Mouse (Mus musculus) myocyte (in vitro differentiated cells): ENCODE data around the gene B430306N03Rik. TPM values are rescaled to one million over a fixed set of nuclear protein-coding genes. Genes with fewer than 3 reads are reported as not detected.

ENCODE experiments used
- H3K27me3 ChIP-seq: one replicate; pipeline ENCODE4 v1.6.1; 2011; ENCODE audit not compliant: control insufficient read depth, insufficient read depth, insufficient read length
- H3K36me3 ChIP-seq: one replicate; pipeline ENCODE4 v1.6.1; 2011; ENCODE audit not compliant: control insufficient read depth, insufficient read depth
- H3K4me2 ChIP-seq: one replicate; pipeline ENCODE4 v1.6.1; 2011; ENCODE audit warnings: low read depth, control low read depth
- H3K4me3 ChIP-seq: one replicate; pipeline ENCODE4 v1.5.1; 2011; ENCODE audit warnings: mild to moderate bottlenecking, control low read depth, moderate library complexity
- H3K79me2 ChIP-seq: one replicate; pipeline ENCODE4 v1.6.1; 2011; ENCODE audit not compliant: control insufficient read depth, insufficient read depth
- H3ac ChIP-seq: one replicate; pipeline ENCODE4 v1.6.1; 2011; ENCODE audit not compliant: control insufficient read depth, insufficient read length
- CEBPB ChIP-seq: IDR thresholded peaks from 2 replicates; pipeline ENCODE4 v1.6.1; 2011; ENCODE audit warnings: mild to moderate bottlenecking, moderate library complexity; ENCODE audit not compliant: poor library complexity, insufficient read depth, severe bottlenecking
- E2F4 ChIP-seq: IDR thresholded peaks from one replicate; pipeline ENCODE4 v1.6.1; 2011; ENCODE audit warnings: mild to moderate bottlenecking, control low read depth, moderate library complexity; ENCODE audit not compliant: insufficient read depth
- MAX ChIP-seq: IDR thresholded peaks from one replicate; pipeline ENCODE4 v1.6.1; 2011; ENCODE audit warnings: low read depth, mild to moderate bottlenecking, control low read depth
- MYOD1 ChIP-seq, 3 experiments: IDR thresholded peaks; one replicate each; pipeline ENCODE4 v1.6.1; 2011; ENCODE audit warnings: control low read depth in 2 of 3, low read depth in 2 of 3, mild to moderate bottlenecking in 2 of 3, moderate library complexity in 1 of 3; ENCODE audit not compliant: insufficient read length in 2 of 3, control insufficient read depth in 1 of 3
- MYOG ChIP-seq, 3 experiments: IDR thresholded peaks; one replicate each; pipeline ENCODE4 v1.6.1; 2011; ENCODE audit warnings: control low read depth in 2 of 3, low read depth in 2 of 3, mild to moderate bottlenecking in 2 of 3; ENCODE audit not compliant: insufficient read length in 2 of 3, control insufficient read depth in 1 of 3, insufficient read depth in 1 of 3
- POLR2A ChIP-seq: IDR thresholded peaks from one replicate; pipeline ENCODE4 v1.6.1; 2011; ENCODE audit warnings: low read depth, mild to moderate bottlenecking, control low read depth, moderate library complexity; ENCODE audit not compliant: insufficient read length
- POLR2AphosphoS2 ChIP-seq: IDR thresholded peaks from one replicate; pipeline ENCODE4 v1.6.1; 2011; ENCODE audit warnings: low read depth, control low read depth; ENCODE audit not compliant: insufficient read length
- REST ChIP-seq: IDR thresholded peaks from one replicate; pipeline ENCODE4 v1.6.1; 2011; ENCODE audit warnings: mild to moderate bottlenecking, control low read depth, moderate library complexity; ENCODE audit not compliant: insufficient read depth, insufficient read length
- SRF ChIP-seq: IDR thresholded peaks from one replicate; pipeline ENCODE4 v1.6.1; 2011; ENCODE audit warnings: low read depth; ENCODE audit not compliant: control insufficient read depth, insufficient read length
- TCF12 ChIP-seq: IDR thresholded peaks from one replicate; pipeline ENCODE4 v1.6.1; 2011; ENCODE audit warnings: mild to moderate bottlenecking, control low read depth; ENCODE audit not compliant: poor library complexity, insufficient read depth, severe bottlenecking
- TCF3 ChIP-seq: IDR thresholded peaks from one replicate; pipeline ENCODE4 v1.6.1; 2011; ENCODE audit warnings: low read depth, control low read depth; ENCODE audit not compliant: insufficient read length
- USF1 ChIP-seq: IDR thresholded peaks from one replicate; pipeline ENCODE4 v1.6.1; 2011; ENCODE audit warnings: low read depth, mild to moderate bottlenecking, control low read depth, moderate library complexity
- polyA plus RNA-seq: library from polyadenylated mRNA; unstranded; fragments of >200 nt; fragmentation: generic; extraction: Trizol; gene quantifications from one replicate; pipeline ENCODE4 v1.2.1, GENCODE M21; 2012; ENCODE audit warnings: missing spikeins

Gene B430306N03Rik
- polyA plus RNA-seq, 1 experiment, result not detected

GRCm38 (mm10) chr17:48321279-48321678, 5.3 kb downstream of the B430306N03Rik start:
- Histone ChIP-seq H3K27me3 (peaks cover 4% of the 10 kb centered on the region), H3K36me3 (no peaks in the 10 kb centered on the region), H3ac (no peak overlapping the region), H3K4me2 (no peak overlapping the region), H3K4me3 (no peak overlapping the region), H3K79me2 (no peaks in the 10 kb centered on the region)
- TF ChIP-seq TCF3 (no peak), REST (no peak), TCF12 (no peak), MAX (no peak), USF1 (no peak), E2F4 (no peak), CEBPB (no peak), SRF (no peak), MYOD1 (IDR thresholded peaks at IDR 0.05; ENCODE audit: control insufficient read depth in 1 of 3, insufficient read length in 2 of 3, low read depth in 2 of 3) (no peak)

- TF ChIP-seq TCF3, result no peak
- no peak for TF ChIP-seq E2F4
- no peak for TF ChIP-seq MYOD1 (IDR thresholded peaks at IDR 0.05; ENCODE audit: control insufficient read depth in 1 of 3, insufficient read length in 2 of 3, low read depth in 2 of 3)
- TF ChIP-seq REST, result no peak
- no peak for TF ChIP-seq SRF
- TF ChIP-seq MAX, result no peak
- no peak for TF ChIP-seq USF1
- TF ChIP-seq POLR2AphosphoS2, result no peak
- no peak for TF ChIP-seq CEBPB
- no peak for TF ChIP-seq TCF12
- TF ChIP-seq POLR2A, result no peak
- no peak for TF ChIP-seq MYOG (IDR thresholded peaks at IDR 0.05; ENCODE audit: control insufficient read depth in 1 of 3, insufficient read depth in 1 of 3, insufficient read length in 2 of 3, low read depth in 2 of 3)
- Histone ChIP-seq H3K4me3 (no peak overlapping the region), H3K4me2 (no peak overlapping the region), H3K79me2 (no peaks in the 10 kb centered on the region), H3ac (no peak overlapping the region), H3K27me3 (no peaks in the 10 kb centered on the region), H3K36me3 (no peaks in the 10 kb centered on the region)
These were observed 7.3 kb downstream of the B430306N03Rik start for GRCm38 (mm10) chr17:48323236-48323635.

- H3K36me3 ChIP-seq, result no peaks in the 10 kb centered on the region
- no peak overlapping the region for H3ac ChIP-seq
- no peak overlapping the region for H3K4me3 ChIP-seq
- no peaks in the 10 kb centered on the region for H3K79me2 ChIP-seq
- H3K27me3 ChIP-seq, result no peaks in the 10 kb centered on the region
- H3K4me2 ChIP-seq, result no peak overlapping the region
- TF ChIP-seq REST (no peak), E2F4 (no peak), MYOG (IDR thresholded peaks at IDR 0.05; ENCODE audit: control insufficient read depth in 1 of 3, insufficient read depth in 1 of 3, insufficient read length in 2 of 3, low read depth in 2 of 3) (no peak), USF1 (no peak), POLR2AphosphoS2 (no peak)
These were observed 8.3 kb downstream of the B430306N03Rik start for GRCm38 (mm10) chr17:48324258-48324657.

- TF ChIP-seq MAX (no peak), CEBPB (no peak), SRF (no peak), POLR2AphosphoS2 (no peak), REST (no peak), TCF3 (no peak), TCF12 (no peak), POLR2A (no peak), MYOG (IDR thresholded peaks at IDR 0.05; ENCODE audit: control insufficient read depth in 1 of 3, insufficient read depth in 1 of 3, insufficient read length in 2 of 3, low read depth in 2 of 3) (no peak), USF1 (no peak), E2F4 (no peak), MYOD1 (IDR thresholded peaks at IDR 0.05; ENCODE audit: control insufficient read depth in 1 of 3, insufficient read length in 2 of 3, low read depth in 2 of 3) (no peak)
- H3ac ChIP-seq, result no peak overlapping the region
- H3K4me3 ChIP-seq, result no peak overlapping the region
- no peaks in the 10 kb centered on the region for H3K36me3 ChIP-seq
- H3K79me2 ChIP-seq, result no peaks in the 10 kb centered on the region
- no peak overlapping the region for H3K4me2 ChIP-seq
- no peaks in the 10 kb centered on the region for H3K27me3 ChIP-seq
These were observed 9.2 kb downstream of the B430306N03Rik start for GRCm38 (mm10) chr17:48325093-48325492.

- Histone ChIP-seq H3ac (no peak overlapping the region), H3K4me2 (no peak overlapping the region), H3K79me2 (no peaks in the 10 kb centered on the region), H3K4me3 (no peak overlapping the region), H3K36me3 (no peaks in the 10 kb centered on the region), H3K27me3 (no peaks in the 10 kb centered on the region)
- TF ChIP-seq POLR2AphosphoS2, result no peak
- TF ChIP-seq REST, result no peak
- TF ChIP-seq MYOD1 (IDR thresholded peaks at IDR 0.05; ENCODE audit: control insufficient read depth in 1 of 3, insufficient read length in 2 of 3, low read depth in 2 of 3), result no peak
- no peak for TF ChIP-seq TCF12
- no peak for TF ChIP-seq USF1
These were observed 9.7 kb downstream of the B430306N03Rik start for GRCm38 (mm10) chr17:48325638-48326037.
